Mouse (Mus musculus) stomach, postnatal 0 days (tissue): ENCODE data around the gene Wwc1. TPM values are rescaled to one million over a fixed set of nuclear protein-coding genes. Genes with fewer than 3 reads are reported as not detected.

Source experiments
- ATAC-seq: fragments of 200-750 bp; cut with Nextera tagmentation; 2 replicates; pipeline ENCODE4 v1.8.0; 2017; ENCODE audit not compliant: low FRiP score, low TSS enrichment
- DNase-seq: peaks from one replicate; pipeline ENCODE4 v3.0.0-alpha.2; 2016; ENCODE audit warnings: low spot score
- H3K27ac ChIP-seq: fragments of 300-500 bp; sonication (generic); replicated peaks from 2 replicates; pipeline ENCODE4 v1.5.1; 2014; ENCODE audit warnings: mild to moderate bottlenecking, control low read depth
- H3K27me3 ChIP-seq: fragments of 300-500 bp; sonication (generic); 2 replicates; pipeline ENCODE4 v1.6.1; 2014; ENCODE audit warnings: low read length; ENCODE audit not compliant: control insufficient read depth, insufficient read depth
- H3K36me3 ChIP-seq: fragments of 300-500 bp; sonication (generic); 2 replicates; pipeline ENCODE4 v1.6.1; 2014; ENCODE audit warnings: low read length, mixed read lengths; ENCODE audit not compliant: control insufficient read depth, insufficient read depth
- H3K4me1 ChIP-seq: fragments of 300-500 bp; sonication (generic); replicated peaks from 2 replicates; pipeline ENCODE4 v1.6.1; 2014; ENCODE audit warnings: antibody characterized with exemption; ENCODE audit not compliant: control insufficient read depth, insufficient read depth
- H3K4me2 ChIP-seq: fragments of 300-500 bp; sonication (generic); replicated peaks from 2 replicates; pipeline ENCODE4 v1.6.1; 2014; ENCODE audit warnings: low read depth, mild to moderate bottlenecking, control low read depth, moderate library complexity
- H3K4me3 ChIP-seq: fragments of 300-500 bp; sonication (generic); 2 replicates; pipeline ENCODE4 v1.5.1; 2014; ENCODE audit warnings: low read depth, low read length, control low read depth
- H3K9ac ChIP-seq: fragments of 300-500 bp; sonication (generic); 2 replicates; pipeline ENCODE4 v1.6.1; 2014; ENCODE audit warnings: mild to moderate bottlenecking, low read length, control low read depth, mixed read lengths
- H3K9me3 ChIP-seq: fragments of 300-500 bp; sonication (generic); 2 replicates; pipeline ENCODE4 v1.6.1; 2016; ENCODE audit warnings: low read length; ENCODE audit not compliant: control insufficient read depth
- CTCF ChIP-seq: IDR thresholded peaks from 2 replicates; pipeline ENCODE4 v1.5.1; 2016; ENCODE audit warnings: antibody characterized with exemption, low read depth, mild to moderate bottlenecking, moderate library complexity
- EP300 ChIP-seq: optimal IDR thresholded peaks from 2 replicates; pipeline ENCODE3; 2016; ENCODE audit warnings: antibody characterized with exemption
- WGBS: fragments of 180-500 bp; shearing (Covaris S2); extraction: QIAGEN DNeasy Blood & Tissue Kit; methylation state at CpG from one replicate; pipeline ENCODE4 v1.1.7; 2014; 5-methylcytosine and 5-hydroxymethylcytosine counted together
- polyA plus RNA-seq: library from polyadenylated mRNA; unstranded; fragments of >200 nt; fragmentation: Nextera tagmentation; extraction: Ambion mirVana; gene quantifications from 2 replicates; pipeline ENCODE4 v1.2.1, GENCODE M21; 2015

Gene Wwc1
- polyA plus RNA-seq, 1 experiment from 2014 or later, result 7.8 TPM

GRCm38 (mm10) chr11:35935645-35936044 is 44.7 kb downstream of the Wwc1 start:
- no peaks in the 10 kb centered on the region for H3K9me3 ChIP-seq
- H3K4me3 ChIP-seq, result no peak overlapping the region
- no peak for DNase-seq
- TF ChIP-seq EP300 (no peak), CTCF (no peak)
- H3K9ac ChIP-seq, result no peak overlapping the region
- H3K36me3 ChIP-seq, result no peaks in the 10 kb centered on the region
- no peak overlapping the region for H3K4me2 ChIP-seq
- no peaks in the 10 kb centered on the region for H3K27me3 ChIP-seq
- ATAC-seq, result no peak
- 35% methylated on average over 3 of the region's 3 CpGs for WGBS
- H3K27ac ChIP-seq, result no peak overlapping the region
- H3K4me1 ChIP-seq, result no peaks in the 10 kb centered on the region; the same call in 1 of the 2 replicates

DNA sequence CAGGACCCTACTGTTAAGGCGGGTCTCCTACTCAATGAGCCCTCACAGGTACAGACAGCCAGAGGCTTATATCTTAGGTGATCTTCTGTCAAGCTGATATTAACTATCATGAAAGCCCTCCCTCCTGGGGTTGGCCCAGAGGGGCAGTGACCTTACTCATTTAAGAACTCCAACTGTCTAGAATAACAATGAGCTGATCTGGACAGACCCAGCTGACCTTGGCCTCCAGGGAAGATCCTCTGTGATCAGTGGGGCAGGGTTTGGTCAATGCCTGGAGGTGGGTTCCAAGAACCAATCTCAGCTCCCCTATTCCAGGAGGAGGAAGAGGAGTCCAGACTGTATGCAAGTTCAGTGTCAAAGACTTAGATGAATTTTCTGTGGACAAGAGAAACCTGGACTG is 45.2 kb downstream of the Wwc1 start:
- H3K36me3 ChIP-seq, result no peaks in the 10 kb centered on the region

GRCm38 (mm10) chr11:35933402-35934085 is 46.8 kb downstream of the Wwc1 start:
- H3K36me3 ChIP-seq, result no peaks in the 10 kb centered on the region
- DNase-seq (no peak), ATAC-seq (no peak; the same call in 1 of the 2 replicates)
- H3K27ac ChIP-seq, result 0 out of 2 replicates have a peak overlapping the region, but pooled peaks have one; percentile 8
- no peak overlapping the region for H3K9ac ChIP-seq
- TF ChIP-seq EP300, result no peak
- no peak for TF ChIP-seq CTCF
- H3K9me3 ChIP-seq, result no peaks in the 10 kb centered on the region
- 28% methylated on average over 14 of the region's 14 CpGs for WGBS
- no peak overlapping the region for H3K4me3 ChIP-seq
- no peak overlapping the region for H3K4me2 ChIP-seq
- H3K27me3 ChIP-seq, result no peaks in the 10 kb centered on the region
- no peaks in the 10 kb centered on the region; the same call in 1 of the 2 replicates for H3K4me1 ChIP-seq

More for the DNA sequence above, 45.2 kb downstream of the Wwc1 start:
- DNase-seq, result no peak
- H3K4me2 ChIP-seq, result no peak overlapping the region
- no peaks in the 10 kb centered on the region; the same call in 1 of the 2 replicates for H3K4me1 ChIP-seq
- H3K9ac ChIP-seq, result no peak overlapping the region
- ATAC-seq, result no peak
- TF ChIP-seq CTCF, result no peak
- TF ChIP-seq EP300, result no peak
- no peaks in the 10 kb centered on the region for H3K9me3 ChIP-seq
- WGBS, result 84% methylated on average over 1 of the region's 1 CpGs
- H3K27me3 ChIP-seq, result no peaks in the 10 kb centered on the region
- no peak overlapping the region for H3K27ac ChIP-seq
- no peak overlapping the region for H3K4me3 ChIP-seq

DNA sequence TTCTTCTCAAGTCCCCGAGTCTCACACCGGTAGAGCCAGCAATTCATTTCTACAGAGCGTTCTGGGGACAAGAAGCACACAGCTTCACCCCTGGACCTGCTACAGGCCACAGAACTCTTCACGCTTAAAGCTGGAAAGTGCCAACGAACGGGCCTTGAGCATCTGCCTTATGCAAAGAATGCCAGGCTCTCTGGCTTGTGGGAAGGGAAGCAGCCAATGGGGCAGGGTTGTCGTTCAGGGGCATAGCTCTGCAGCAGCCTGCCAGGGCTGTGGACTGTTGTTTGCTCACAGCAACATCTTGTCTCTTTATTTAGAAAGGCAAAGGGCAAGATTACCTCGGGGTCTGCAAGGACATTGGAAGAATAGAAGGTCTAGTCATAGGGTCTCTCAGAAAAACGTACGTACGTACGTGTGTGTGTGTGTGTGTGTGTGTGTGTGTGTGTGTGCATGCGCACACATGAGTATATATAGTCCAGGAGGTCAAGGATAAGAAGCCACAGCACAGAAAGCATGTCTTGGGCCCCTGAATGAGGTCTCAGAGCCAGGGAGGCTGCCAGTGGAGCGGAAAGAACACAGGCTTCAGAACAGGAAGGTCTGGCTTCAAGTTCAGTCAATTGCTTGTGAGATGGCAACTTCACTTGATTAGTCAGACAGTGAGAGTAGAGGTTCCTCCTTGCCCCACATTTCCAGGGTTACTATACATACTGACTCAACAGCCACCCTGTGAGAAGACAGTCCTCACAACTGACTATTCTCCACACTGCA is 48.0 kb downstream of the Wwc1 start:
- TF ChIP-seq EP300 (no peak), CTCF (no peak)
- Histone ChIP-seq H3K27ac (no peak overlapping the region), H3K9ac (no peak overlapping the region), H3K36me3 (no peaks in the 10 kb centered on the region), H3K4me1 (no peaks in the 10 kb centered on the region; the same call in 1 of the 2 replicates), H3K4me3 (no peak overlapping the region), H3K4me2 (no peak overlapping the region), H3K27me3 (no peaks in the 10 kb centered on the region), H3K9me3 (no peaks in the 10 kb centered on the region)
- ATAC-seq (peak; percentile 43; the same call in 1 of the 2 replicates), DNase-seq (no peak)
- 81% methylated on average over 14 of the region's 14 CpGs for WGBS

- H3K27me3 ChIP-seq, result no peaks in the 10 kb centered on the region
- no peak for DNase-seq
- no peak overlapping the region for H3K27ac ChIP-seq
- ATAC-seq, result no peak
- H3K4me2 ChIP-seq, result no peak overlapping the region
- no peak overlapping the region for H3K4me3 ChIP-seq
- H3K4me1 ChIP-seq, result no peaks in the 10 kb centered on the region; the same call in 1 of the 2 replicates
- no peak overlapping the region for H3K9ac ChIP-seq
- no peaks in the 10 kb centered on the region for H3K9me3 ChIP-seq
- WGBS, result 72% methylated on average over 6 of the region's 6 CpGs
- no peaks in the 10 kb centered on the region for H3K36me3 ChIP-seq
- TF ChIP-seq CTCF (no peak), EP300 (no peak)
Measured at GRCm38 (mm10) chr11:35930511-35931060, 49.7 kb downstream of the Wwc1 start.

- TF ChIP-seq EP300, result no peak
- TF ChIP-seq CTCF, result no peak
- Histone ChIP-seq H3K36me3 (no peaks in the 10 kb centered on the region), H3K9ac (no peak overlapping the region), H3K4me1 (peaks cover 2% of the 10 kb centered on the region; the same call in 1 of the 2 replicates), H3K27me3 (no peaks in the 10 kb centered on the region), H3K4me2 (no peak overlapping the region), H3K9me3 (no peaks in the 10 kb centered on the region), H3K27ac (no peak overlapping the region), H3K4me3 (no peak overlapping the region)
- 89% methylated on average over 12 of the region's 12 CpGs for WGBS
- ATAC-seq (no peak), DNase-seq (no peak)
Measured at GRCm38 (mm10) chr11:35928453-35928852, 51.9 kb downstream of the Wwc1 start.
